Mouse (Mus musculus): ENCODE results near the gene Med27.

DNA sequence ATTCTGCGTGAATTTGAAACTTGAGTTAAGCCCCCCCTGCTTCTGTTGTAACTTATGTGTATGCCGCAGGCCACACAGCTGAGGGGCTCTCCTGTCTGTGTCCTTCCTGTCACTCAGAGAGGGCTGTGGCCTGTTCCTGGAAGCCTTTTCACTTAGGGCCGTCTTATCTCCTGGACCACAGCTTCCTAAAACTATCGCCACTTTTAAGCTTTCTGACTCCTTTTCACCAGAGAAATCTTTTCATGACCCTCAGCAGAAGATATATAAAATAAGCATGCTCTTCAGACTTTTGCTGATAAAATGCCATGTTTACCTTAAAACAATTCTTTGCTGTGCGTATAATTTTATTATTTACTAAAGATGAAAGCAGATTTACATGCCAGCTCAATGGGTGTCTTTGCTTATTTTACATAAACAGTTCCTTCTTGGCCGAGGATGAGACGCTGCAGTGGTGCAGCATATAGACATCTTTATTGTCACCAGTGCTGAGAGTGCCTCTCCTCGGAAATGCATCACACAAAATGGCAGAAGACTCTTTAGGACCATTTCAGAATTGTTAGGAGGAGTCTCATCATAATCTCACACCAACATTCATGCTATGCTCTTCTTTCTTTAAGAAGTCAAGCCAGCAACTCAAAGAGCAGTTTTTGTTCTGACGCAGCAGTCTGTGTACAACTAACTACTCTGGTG, 110.2 kb downstream of the Med27 start:
- TF ChIP-seq GATA1 (IDR thresholded peaks at IDR 0.05; ENCODE audit: borderline replicate concordance, low read length) (peak; percentile 21; the same call in 1 of the 3 replicates), FLI1 (IDR thresholded peaks at IDR 0.05; ENCODE audit: low read length) (no peak)
